Mouse (Mus musculus) forebrain, embryonic 14.5 days (tissue): ENCODE measurements around the gene Eef1g. TPM values are rescaled to one million over a fixed set of nuclear protein-coding genes. Genes with fewer than 3 reads are reported as not detected.

Source experiments
- ATAC-seq: fragments of 200-750 bp; cut with Nextera tagmentation; 2 replicates; pipeline ENCODE4 v1.8.0; 2017; ENCODE audit warnings: mild to moderate bottlenecking, moderate library complexity
- DNase-seq: peaks from one replicate; pipeline ENCODE4 v3.0.0-alpha.2; 2015; ENCODE audit warnings: low spot score
- H3K27ac ChIP-seq: fragments of 300-500 bp; sonication (generic); 2 replicates; pipeline ENCODE4 v1.5.1; 2014; ENCODE audit warnings: low read depth, mild to moderate bottlenecking, control low read depth, low read length, moderate library complexity
- H3K27me3 ChIP-seq: fragments of 300-500 bp; sonication (generic); replicated peaks from 2 replicates; pipeline ENCODE4 v1.6.1; 2014; ENCODE audit warnings: low read length, control low read depth, mixed read lengths; ENCODE audit not compliant: control insufficient read depth, insufficient read depth
- H3K36me3 ChIP-seq: fragments of 300-500 bp; sonication (generic); 2 replicates; pipeline ENCODE4 v1.6.1; 2014; ENCODE audit warnings: low read length, control low read depth; ENCODE audit not compliant: control insufficient read depth, insufficient read depth
- H3K4me1 ChIP-seq: fragments of 300-500 bp; sonication (generic); 2 replicates; pipeline ENCODE4 v1.6.1; 2014; ENCODE audit warnings: antibody characterized with exemption, low read length, control low read depth; ENCODE audit not compliant: control insufficient read depth, insufficient read depth
- H3K4me2 ChIP-seq: fragments of 300-500 bp; sonication (generic); 2 replicates; pipeline ENCODE4 v1.6.1; 2014; ENCODE audit warnings: mild to moderate bottlenecking, control low read depth, low read length
- H3K4me3 ChIP-seq: fragments of 300-500 bp; sonication (generic); 2 replicates; pipeline ENCODE4 v1.5.1; 2014; ENCODE audit warnings: low read depth, low read length, control low read depth
- H3K9ac ChIP-seq: fragments of 300-500 bp; sonication (generic); 2 replicates; pipeline ENCODE4 v1.6.1; 2014; ENCODE audit warnings: mild to moderate bottlenecking, low read length, control low read depth, moderate library complexity
- H3K9me3 ChIP-seq: fragments of 300-500 bp; sonication (generic); replicated peaks from 2 replicates; pipeline ENCODE4 v1.6.1; 2016; ENCODE audit warnings: low read length, control low read depth, mixed read lengths; ENCODE audit not compliant: control insufficient read depth
- WGBS: fragments of 180-500 bp; shearing (Covaris S2); extraction: QIAGEN DNeasy Blood & Tissue Kit; methylation state at CpG from one replicate; pipeline ENCODE4 v1.1.7; 2014; 5-methylcytosine and 5-hydroxymethylcytosine counted together
- polyA plus RNA-seq: library from polyadenylated mRNA; unstranded; fragments of >200 nt; fragmentation: Nextera tagmentation; extraction: Ambion mirVana; gene quantifications from 2 replicates; pipeline ENCODE4 v1.2.1, GENCODE M21; 2014

The Eef1g gene
- polyA plus RNA-seq, 1 experiment from 2014 or later, result 360 TPM

- Histone ChIP-seq H3K4me1 (peaks cover 38% of the 10 kb centered on the region), H3K4me2 (no peak overlapping the region), H3K27me3 (peaks cover 11% of the 10 kb centered on the region; the same call in 1 of the 2 replicates), H3K9me3 (no peaks in the 10 kb centered on the region), H3K27ac (no peak overlapping the region), H3K4me3 (no peak overlapping the region), H3K36me3 (no peaks in the 10 kb centered on the region; the same call in none of the 2 replicates), H3K9ac (no peak overlapping the region)
- DNase-seq (no peak), ATAC-seq (no peak)
- WGBS, result 71% methylated on average over 5 of the region's 5 CpGs
Measured at GRCm38 (mm10) chr19:8985891-8986290, 19.1 kb downstream of the Eef1g start.

DNA sequence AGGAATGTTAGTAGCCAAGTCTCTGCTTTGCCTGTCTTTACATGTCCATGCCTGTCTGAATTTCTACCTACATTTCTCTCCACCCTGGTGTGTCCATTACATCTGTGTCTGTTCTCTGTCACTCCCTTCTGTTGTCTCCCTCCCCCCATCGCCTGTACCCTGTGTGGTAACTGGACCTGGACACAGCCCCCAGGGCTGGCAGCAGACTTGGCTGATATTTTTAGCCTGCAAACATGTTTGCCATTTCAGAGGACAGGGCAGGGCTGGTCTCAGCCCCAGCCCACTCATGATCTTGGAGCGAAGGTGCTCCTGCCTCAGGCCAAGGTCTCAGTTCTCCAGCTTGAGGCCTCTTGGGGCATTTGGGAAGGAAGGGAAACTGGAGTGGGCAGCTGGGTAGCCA lies 21.0 kb downstream of the Eef1g start:
- H3K4me1 ChIP-seq, result peaks cover 38% of the 10 kb centered on the region
- WGBS, result 38% methylated on average over 2 of the region's 2 CpGs
- ATAC-seq, result no peak
- H3K4me3 ChIP-seq, result no peak overlapping the region
- no peaks in the 10 kb centered on the region for H3K9me3 ChIP-seq
- no peak overlapping the region for H3K9ac ChIP-seq
- H3K27ac ChIP-seq, result no peak overlapping the region
- peaks cover 11% of the 10 kb centered on the region; the same call in 1 of the 2 replicates for H3K27me3 ChIP-seq
- no peak overlapping the region for H3K4me2 ChIP-seq
- DNase-seq, result no peak
- H3K36me3 ChIP-seq, result no peaks in the 10 kb centered on the region

- Histone ChIP-seq H3K27ac (no peak overlapping the region), H3K36me3 (no peaks in the 10 kb centered on the region), H3K4me2 (peak overlapping the region; percentile 89), H3K27me3 (peaks cover 11% of the 10 kb centered on the region; the same call in 1 of the 2 replicates), H3K4me3 (peak overlapping the region; percentile 38), H3K9me3 (no peaks in the 10 kb centered on the region), H3K9ac (no peak overlapping the region), H3K4me1 (peaks cover 34% of the 10 kb centered on the region)
- WGBS, result 20% methylated on average over 15 of the region's 15 CpGs
- ATAC-seq (no peak), DNase-seq (no peak)
Measured at GRCm38 (mm10) chr19:8988346-8989065, 21.7 kb downstream of the Eef1g start.

GRCm38 (mm10) chr19:8989066-8989566 lies 22.3 kb downstream of the Eef1g start, which contains the start of gene Ahnak:
Gene Ahnak (plus strand): TSS chr19:8989284.
- H3K4me1 ChIP-seq, result peaks cover 28% of the 10 kb centered on the region
- DNase-seq (no peak), ATAC-seq (peak; percentile 19)
- H3K27ac ChIP-seq, result no peak within 1 kb of the TSS
- H3K27me3 ChIP-seq, result peaks cover 11% of the 10 kb centered on the region; the same call in 1 of the 2 replicates
- no peaks in the 10 kb centered on the region for H3K36me3 ChIP-seq
- peak within 1 kb of the TSS; percentile 64 for H3K9ac ChIP-seq
- H3K9me3 ChIP-seq, result no peaks in the 10 kb centered on the region
- peak within 1 kb of the TSS; percentile 89 for H3K4me2 ChIP-seq
- under 1% methylated on average over 42 of the region's 42 CpGs for WGBS
- peak within 1 kb of the TSS; percentile 38 for H3K4me3 ChIP-seq

- ATAC-seq (peak; percentile 60), DNase-seq (peak; percentile 68)
- Histone ChIP-seq H3K9me3 (no peaks in the 10 kb centered on the region), H3K36me3 (no peaks in the 10 kb centered on the region), H3K4me2 (peak overlapping the region; percentile 89), H3K27me3 (peaks cover 11% of the 10 kb centered on the region; the same call in 1 of the 2 replicates), H3K4me1 (peaks cover 22% of the 10 kb centered on the region), H3K27ac (no peak overlapping the region), H3K4me3 (peak overlapping the region; percentile 38), H3K9ac (peak overlapping the region; percentile 64)
- WGBS, result under 1% methylated on average over 53 of the region's 53 CpGs
Measured at GRCm38 (mm10) chr19:8989567-8990431, 23.0 kb downstream of the Eef1g start.

DNA sequence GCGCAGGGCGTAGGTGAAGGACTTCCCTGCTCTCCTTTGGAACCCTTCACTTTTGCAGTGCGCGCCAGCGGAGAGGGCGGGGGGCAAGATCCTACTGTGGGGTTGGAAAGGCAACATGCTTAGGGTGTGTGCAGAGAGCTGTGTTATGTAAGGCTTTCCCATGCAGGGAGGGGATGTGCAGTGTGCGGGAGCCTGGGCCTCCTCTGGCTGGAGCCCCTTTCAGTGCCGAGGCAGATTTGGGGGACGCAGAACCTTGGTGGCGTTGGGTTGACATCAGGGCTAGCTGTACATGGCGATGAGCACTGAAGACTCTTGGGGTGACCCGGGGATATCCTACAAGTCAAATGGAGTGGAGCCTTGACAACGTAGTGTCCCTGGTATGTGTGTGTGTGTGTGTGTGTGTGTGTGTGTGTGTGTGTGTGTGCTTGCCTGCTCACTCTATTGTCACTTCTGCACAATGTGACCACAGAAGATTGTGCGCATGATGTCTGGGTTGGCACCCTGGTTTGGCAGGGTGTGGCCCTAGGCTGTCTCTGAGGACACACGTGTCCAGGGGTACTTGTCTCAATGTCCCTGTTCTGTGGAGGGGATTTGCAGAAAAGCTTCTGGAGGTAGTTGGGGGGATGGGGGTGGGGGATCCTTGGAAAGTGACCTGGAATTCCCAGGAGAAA lies 23.7 kb downstream of the Eef1g start:
- Histone ChIP-seq H3K4me2 (peak overlapping the region; percentile 89), H3K4me3 (peak overlapping the region; percentile 38), H3K4me1 (peaks cover 17% of the 10 kb centered on the region), H3K9ac (peak overlapping the region; percentile 64), H3K36me3 (no peaks in the 10 kb centered on the region), H3K9me3 (no peaks in the 10 kb centered on the region), H3K27me3 (peaks cover 11% of the 10 kb centered on the region; the same call in 1 of the 2 replicates), H3K27ac (no peak overlapping the region)
- 13% methylated on average over 15 of the region's 15 CpGs for WGBS
- ATAC-seq (peak; percentile 61), DNase-seq (peak; percentile 32)

DNA sequence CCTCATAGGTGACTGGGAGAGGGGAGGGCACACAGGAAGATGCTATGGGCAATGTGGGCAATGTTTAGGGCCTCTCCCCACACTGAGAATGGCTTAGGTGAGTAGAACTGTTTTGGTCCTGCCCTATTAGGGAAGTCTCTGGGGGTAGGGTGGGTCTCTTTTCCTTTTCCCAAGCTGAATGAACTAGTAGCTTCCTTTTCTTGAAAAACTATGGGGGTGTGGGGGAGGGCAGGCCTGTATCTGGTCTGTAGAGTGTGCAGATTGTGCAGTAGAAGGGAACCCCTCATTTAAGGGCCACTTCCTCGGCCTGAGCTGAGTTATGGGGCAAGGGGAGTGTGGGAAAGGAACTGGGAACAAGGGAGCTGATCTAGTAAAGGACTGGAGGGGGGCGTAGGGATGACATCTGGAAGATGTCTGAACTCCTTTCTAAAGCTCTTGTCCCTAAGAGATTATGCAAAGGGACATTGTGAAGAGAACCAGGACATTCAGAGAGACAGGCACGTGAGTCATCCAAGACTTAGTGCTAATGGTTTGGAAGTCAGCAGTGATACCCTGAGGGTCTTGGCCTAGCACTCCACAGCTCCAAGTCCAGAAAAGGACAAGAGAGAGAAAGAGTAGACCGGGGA lies 24.5 kb downstream of the Eef1g start:
- no peaks in the 10 kb centered on the region for H3K9me3 ChIP-seq
- peak overlapping the region; percentile 89; the same call in 1 of the 2 replicates for H3K4me2 ChIP-seq
- DNase-seq (no peak), ATAC-seq (no peak)
- H3K4me3 ChIP-seq, result no peak overlapping the region
- H3K36me3 ChIP-seq, result no peaks in the 10 kb centered on the region
- no peak overlapping the region for H3K27ac ChIP-seq
- 75% methylated on average over 4 of the region's 4 CpGs for WGBS
- H3K27me3 ChIP-seq, result peaks cover 11% of the 10 kb centered on the region; the same call in 1 of the 2 replicates
- H3K4me1 ChIP-seq, result peaks cover 14% of the 10 kb centered on the region
- no peak overlapping the region for H3K9ac ChIP-seq
